Mouse (Mus musculus): Measurements from ENCODE around the gene Brinp2.

- TF ChIP-seq POLR2A (IDR thresholded peaks at IDR 0.05; ENCODE audit: insufficient read depth, low read length) (no peak), CTCF (IDR thresholded peaks at IDR 0.05; ENCODE audit: low read depth, low read length) (no peak), EP300 (IDR thresholded peaks at IDR 0.05; ENCODE audit: insufficient read depth, low read depth, low read length) (no peak)
Measured at GRCm38 (mm10) chr1:158252682-158253222, 103.4 kb downstream of the Brinp2 start.
